Mouse (Mus musculus): Measurements from ENCODE around the gene Adipor1. TPM values are rescaled to one million over a fixed set of nuclear protein-coding genes. Genes with fewer than 3 reads are reported as not detected.
A peak's percentile ranks its signal among the peaks of the same experiment; 100 is the strongest.

The Adipor1 gene
- 81.6 and 87.4 TPM in 2 replicates for polyA plus RNA-seq (2015; fragmentation: Nextera tagmentation; extraction: Ambion mirVana)

DNA sequence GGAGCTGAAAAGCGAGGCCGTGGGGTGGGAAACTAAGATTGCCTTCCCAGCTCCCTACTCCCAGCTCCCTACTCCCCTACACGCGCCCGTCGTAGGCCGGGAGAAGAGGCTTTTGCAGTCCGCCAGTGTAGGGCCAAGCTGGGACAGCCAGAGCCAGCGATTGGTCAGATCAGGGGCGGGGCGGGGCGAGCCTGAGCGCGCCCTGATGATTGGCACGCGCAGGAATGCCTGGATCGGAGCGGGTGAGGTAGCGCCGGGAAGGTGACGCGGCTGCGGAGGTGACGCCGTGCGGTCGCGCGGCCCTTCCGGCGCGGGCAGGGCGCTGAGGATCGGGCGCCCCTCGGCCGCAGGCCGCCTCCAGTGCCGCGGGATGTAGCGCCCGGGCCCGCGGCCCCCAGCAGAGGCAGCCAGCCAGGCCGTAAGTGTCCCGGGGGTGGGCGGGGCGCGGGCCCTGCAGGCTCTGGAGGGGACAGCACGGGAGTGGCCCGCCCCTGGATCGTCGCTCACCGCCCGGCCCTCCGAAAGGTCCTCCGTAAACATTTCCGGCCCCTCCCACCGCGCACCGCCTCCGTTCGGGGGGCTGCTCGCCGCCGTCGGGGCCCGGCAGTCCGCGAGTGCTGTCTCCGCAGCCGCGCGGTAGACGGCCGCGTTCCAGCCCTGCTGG, at the start of gene Adipor1:
TSS of gene Adipor1 (plus strand) at position 211 of the 664 bp plus-strand sequence.
- H3K27me3 ChIP-seq = no peaks in the 10 kb centered on the region
- WGBS = under 1% methylated on average over 67 of the region's 77 CpGs
- H3K4me3 ChIP-seq = peak within 1 kb of the TSS; percentile 86
- ATAC-seq (ENCODE audit: insufficient number of reproducible peaks, insufficient read depth, low FRiP score, low TSS enrichment, low read depth) = peak; percentile 100
- H3K27ac ChIP-seq = peak within 1 kb of the TSS; percentile 97
- no peaks in the 10 kb centered on the region for H3K9me3 ChIP-seq
- peaks cover 16% of the 10 kb centered on the region for H3K36me3 ChIP-seq
- peaks cover 52% of the 10 kb centered on the region for H3K4me1 ChIP-seq
- peak within 1 kb of the TSS; percentile 95 for H3K9ac ChIP-seq
- H3K4me2 ChIP-seq = peak within 1 kb of the TSS; percentile 61

- H3K4me2 ChIP-seq = no peak overlapping the region
- no peak for ATAC-seq (ENCODE audit: insufficient number of reproducible peaks, insufficient read depth, low FRiP score, low TSS enrichment, low read depth)
- WGBS = 58% methylated on average over 5 of the region's 5 CpGs
These were observed 49.7 kb upstream of the Adipor1 start for GRCm38 (mm10) chr1:134365491-134365890.

GRCm38 (mm10) chr1:134368777-134369337, 46.3 kb upstream of the Adipor1 start:
- Histone ChIP-seq H3K4me1 (no peaks in the 10 kb centered on the region), H3K9ac (no peak overlapping the region), H3K4me3 (no peak overlapping the region), H3K27ac (no peak overlapping the region), H3K9me3 (peaks cover 3% of the 10 kb centered on the region; the same call in 1 of the 2 replicates), H3K36me3 (no peaks in the 10 kb centered on the region), H3K27me3 (no peaks in the 10 kb centered on the region), H3K4me2 (no peak overlapping the region)
- WGBS = 53% methylated on average over 9 of the region's 9 CpGs
- no peak for ATAC-seq (ENCODE audit: insufficient number of reproducible peaks, insufficient read depth, low FRiP score, low TSS enrichment, low read depth)

More at GRCm38 (mm10) chr1:134365491-134365890, 49.7 kb upstream of the Adipor1 start:
- Histone ChIP-seq H3K36me3 (no peaks in the 10 kb centered on the region), H3K9me3 (peaks cover 3% of the 10 kb centered on the region; the same call in 1 of the 2 replicates), H3K27ac (no peak overlapping the region), H3K4me1 (peaks cover 6% of the 10 kb centered on the region), H3K4me3 (no peak overlapping the region), H3K9ac (no peak overlapping the region), H3K27me3 (no peaks in the 10 kb centered on the region)

DNA sequence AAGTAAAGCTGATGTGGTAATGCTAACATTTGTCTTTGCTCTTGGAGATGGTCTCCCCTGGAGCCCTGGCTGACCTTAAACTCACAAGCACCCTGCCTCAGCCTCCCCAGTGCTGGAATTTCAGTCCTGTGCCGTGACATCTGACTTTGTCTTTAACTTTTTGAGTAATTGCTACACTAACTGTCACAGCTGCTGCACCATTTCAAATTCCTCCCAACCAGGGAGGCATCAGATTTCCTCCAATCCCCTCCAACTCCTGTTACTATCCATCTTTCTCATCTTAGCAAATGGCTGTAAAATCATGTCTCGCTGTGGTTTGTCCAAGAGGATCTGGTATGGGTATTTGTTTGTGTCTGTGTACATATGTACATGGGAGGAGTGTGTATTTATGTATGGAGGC, 41.1 kb upstream of the Adipor1 start:
- no peaks in the 10 kb centered on the region for H3K4me1 ChIP-seq
- no peaks in the 10 kb centered on the region for H3K27me3 ChIP-seq
- H3K4me2 ChIP-seq = no peak overlapping the region
- H3K4me3 ChIP-seq = no peak overlapping the region
- ATAC-seq (ENCODE audit: insufficient number of reproducible peaks, insufficient read depth, low FRiP score, low TSS enrichment, low read depth) = no peak
- H3K9me3 ChIP-seq = peaks cover 3% of the 10 kb centered on the region; the same call in 1 of the 2 replicates
- no peak overlapping the region for H3K9ac ChIP-seq
- 60% methylated on average over 2 of the region's 2 CpGs for WGBS
- no peak overlapping the region for H3K27ac ChIP-seq
- no peaks in the 10 kb centered on the region for H3K36me3 ChIP-seq

DNA sequence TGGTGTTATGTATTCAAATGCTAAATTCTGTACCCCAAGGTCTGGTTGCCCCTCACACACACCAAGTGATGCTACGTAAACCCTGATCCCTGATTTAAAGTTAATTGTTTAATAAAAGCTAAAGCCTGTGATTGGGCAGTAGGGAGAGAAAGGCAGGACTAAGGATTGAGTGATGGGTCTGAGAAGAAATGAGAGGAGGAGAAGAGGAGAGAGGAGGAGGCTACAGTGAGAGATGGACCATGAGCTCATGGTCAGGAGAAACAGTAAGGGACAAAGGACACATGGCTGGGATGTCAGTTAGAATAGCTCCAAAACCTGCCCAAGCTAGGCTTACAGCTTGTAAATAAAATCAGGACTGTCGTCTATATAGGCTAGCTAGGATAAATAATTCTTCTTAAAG, 34.1 kb upstream of the Adipor1 start:
- 78% methylated on average over 2 of the region's 2 CpGs for WGBS
- Histone ChIP-seq H3K4me2 (peak overlapping the region; percentile 61; the same call in 1 of the 2 replicates), H3K9me3 (no peaks in the 10 kb centered on the region), H3K4me3 (no peak overlapping the region), H3K4me1 (peaks cover 9% of the 10 kb centered on the region), H3K36me3 (no peaks in the 10 kb centered on the region), H3K27ac (no peak overlapping the region), H3K9ac (no peak overlapping the region), H3K27me3 (no peaks in the 10 kb centered on the region)
- ATAC-seq (ENCODE audit: insufficient number of reproducible peaks, insufficient read depth, low FRiP score, low TSS enrichment, low read depth) = no peak

- Histone ChIP-seq H3K27me3 (no peaks in the 10 kb centered on the region), H3K9ac (peak overlapping the region; percentile 58), H3K4me1 (peaks cover 9% of the 10 kb centered on the region), H3K9me3 (no peaks in the 10 kb centered on the region), H3K4me2 (peak overlapping the region; percentile 61), H3K4me3 (peak overlapping the region; percentile 37), H3K36me3 (no peaks in the 10 kb centered on the region), H3K27ac (no peak overlapping the region)
- no peak for ATAC-seq (ENCODE audit: insufficient number of reproducible peaks, insufficient read depth, low FRiP score, low TSS enrichment, low read depth)
- WGBS = 11% methylated on average over 19 of the region's 19 CpGs
These were observed 33.2 kb upstream of the Adipor1 start for GRCm38 (mm10) chr1:134381795-134382625.

- peaks cover 9% of the 10 kb centered on the region for H3K4me1 ChIP-seq
- ATAC-seq (ENCODE audit: insufficient number of reproducible peaks, insufficient read depth, low FRiP score, low TSS enrichment, low read depth) = no peak
- H3K36me3 ChIP-seq = no peaks in the 10 kb centered on the region
- WGBS = 87% methylated on average over 4 of the region's 4 CpGs
- H3K9me3 ChIP-seq = no peaks in the 10 kb centered on the region
- no peak overlapping the region for H3K4me2 ChIP-seq
- H3K4me3 ChIP-seq = no peak overlapping the region
- H3K27ac ChIP-seq = no peak overlapping the region
- no peak overlapping the region for H3K9ac ChIP-seq
- H3K27me3 ChIP-seq = no peaks in the 10 kb centered on the region
These were observed 30.6 kb upstream of the Adipor1 start for GRCm38 (mm10) chr1:134384581-134384980.

- Histone ChIP-seq H3K4me1 (peaks cover 9% of the 10 kb centered on the region), H3K27ac (no peak overlapping the region), H3K4me3 (no peak overlapping the region), H3K9me3 (no peaks in the 10 kb centered on the region), H3K4me2 (no peak overlapping the region), H3K27me3 (no peaks in the 10 kb centered on the region), H3K36me3 (no peaks in the 10 kb centered on the region), H3K9ac (no peak overlapping the region)
- ATAC-seq (ENCODE audit: insufficient number of reproducible peaks, insufficient read depth, low FRiP score, low TSS enrichment, low read depth) = no peak
These were observed 30.0 kb upstream of the Adipor1 start for GRCm38 (mm10) chr1:134385176-134385575.

- Histone ChIP-seq H3K4me2 (no peak within 1 kb of the TSS), H3K4me3 (no peak within 1 kb of the TSS), H3K4me1 (peaks cover 9% of the 10 kb centered on the region), H3K27me3 (no peaks in the 10 kb centered on the region), H3K9me3 (no peaks in the 10 kb centered on the region), H3K9ac (no peak within 1 kb of the TSS), H3K36me3 (no peaks in the 10 kb centered on the region), H3K27ac (no peak within 1 kb of the TSS)
- no peak for ATAC-seq (ENCODE audit: insufficient number of reproducible peaks, insufficient read depth, low FRiP score, low TSS enrichment, low read depth)
- 95% methylated on average over 1 of the region's 1 CpGs for WGBS
These were observed 29.5 kb upstream of the Adipor1 start, which contains the start of gene 4933406M09Rik for GRCm38 (mm10) chr1:134385666-134386065. 4933406M09Rik (plus strand) TSS chr1:134385940.

DNA sequence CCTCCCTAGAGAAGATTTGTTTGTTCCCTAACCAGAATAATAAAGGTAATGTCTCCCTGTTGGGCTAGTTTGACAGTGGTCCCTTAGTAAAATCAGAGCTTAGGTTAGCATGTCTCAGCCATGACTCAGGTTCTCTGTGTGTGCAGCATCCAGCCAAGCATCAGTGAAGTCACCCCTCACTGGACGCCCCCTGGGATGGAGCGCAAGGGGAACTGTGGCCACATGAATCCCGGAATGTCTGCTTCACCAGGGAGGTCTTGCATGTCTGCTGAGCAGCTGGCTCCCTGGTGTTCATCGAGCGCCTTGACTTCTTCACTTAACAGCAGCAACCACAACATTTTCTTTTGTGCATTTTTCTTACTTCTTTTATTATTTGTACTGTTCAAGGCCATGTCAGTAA, 21.4 kb upstream of the Adipor1 start:
- Histone ChIP-seq H3K4me3 (no peak overlapping the region), H3K9me3 (no peaks in the 10 kb centered on the region)
- 52% methylated on average over 5 of the region's 5 CpGs for whole genome bisulfite sequencing

GRCm38 (mm10) chr1:134398210-134398609, 17.0 kb upstream of the Adipor1 start:
- H3K27ac ChIP-seq = no peak overlapping the region
- no peak overlapping the region for H3K9ac ChIP-seq
- 89% methylated on average over 12 of the region's 12 CpGs for WGBS
- no peaks in the 10 kb centered on the region for H3K36me3 ChIP-seq
- no peak for ATAC-seq (ENCODE audit: insufficient number of reproducible peaks, insufficient read depth, low FRiP score, low TSS enrichment, low read depth)
- no peak overlapping the region for H3K4me2 ChIP-seq
- no peaks in the 10 kb centered on the region for H3K4me1 ChIP-seq
- no peaks in the 10 kb centered on the region for H3K27me3 ChIP-seq
- no peaks in the 10 kb centered on the region for H3K9me3 ChIP-seq
- no peak overlapping the region for H3K4me3 ChIP-seq

More for the DNA sequence above, 21.4 kb upstream of the Adipor1 start:
- no peak for ATAC-seq (ENCODE audit: insufficient number of reproducible peaks, insufficient read depth, low FRiP score, low TSS enrichment, low read depth)
- Histone ChIP-seq H3K4me1 (no peaks in the 10 kb centered on the region), H3K4me2 (no peak overlapping the region), H3K27me3 (no peaks in the 10 kb centered on the region), H3K36me3 (no peaks in the 10 kb centered on the region), H3K9ac (no peak overlapping the region), H3K27ac (no peak overlapping the region)
